Mouse (Mus musculus): Measurements from ENCODE around the gene Hsd3b6.
"Not testable (repeated sequence)": the region's sequence is repeated elsewhere in the genome, so short reads cannot be mapped to it uniquely, and the experiment has no call there.

The Hsd3b6 gene

DNA sequence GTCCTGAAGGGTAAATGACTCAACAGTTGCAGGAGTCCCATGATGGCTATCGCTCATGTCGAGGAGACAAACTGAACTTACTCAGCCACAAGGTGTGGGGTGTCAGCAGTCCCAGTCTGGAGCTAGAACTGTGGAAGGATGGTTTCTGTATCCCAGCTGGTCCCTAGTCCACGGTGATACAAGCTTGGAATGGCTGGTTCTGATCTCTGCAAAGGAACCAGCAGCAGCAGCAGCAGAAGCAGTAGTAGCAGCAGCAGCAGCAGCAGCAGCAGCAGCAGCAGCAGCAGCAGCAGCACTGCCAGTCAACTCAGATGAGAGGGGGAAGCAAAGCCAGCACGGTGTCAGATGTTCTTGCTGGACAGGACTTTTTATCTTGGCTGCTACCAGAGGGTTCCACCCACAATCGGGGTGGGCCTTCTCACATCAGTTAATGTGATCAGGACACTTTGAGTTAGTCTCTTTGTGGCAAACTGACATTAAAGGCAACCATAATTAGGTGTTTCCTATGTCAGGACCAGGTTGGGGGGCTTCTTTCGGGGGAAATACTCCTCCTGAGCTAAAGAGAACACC, at the start of gene Hsd3b6:
Gene Hsd3b6 (minus strand): TSS at position 343 of the 570 bp plus-strand sequence.
- DNase-seq: no peak

DNA sequence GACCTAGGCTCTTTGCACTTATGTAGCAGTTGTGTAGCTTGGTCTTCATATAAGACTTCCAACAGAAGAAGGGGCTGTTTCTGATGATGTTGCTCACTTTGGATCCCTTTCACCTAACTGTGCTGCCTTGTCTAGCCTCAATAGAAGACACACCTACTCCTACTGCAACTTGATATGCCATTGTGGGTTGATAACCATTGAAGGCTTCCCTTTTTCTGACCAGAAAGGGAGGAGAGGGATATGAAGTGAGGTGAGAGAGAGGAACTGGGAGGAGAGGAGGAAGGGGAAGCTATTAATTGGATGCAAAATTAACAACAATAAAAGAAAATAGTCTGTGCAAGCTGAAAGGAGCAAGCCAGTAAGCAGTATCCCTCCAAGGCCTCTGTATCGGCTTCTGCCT, 48.6 kb upstream of the Hsd3b6 start:
- no peak for DNase-seq

DNA sequence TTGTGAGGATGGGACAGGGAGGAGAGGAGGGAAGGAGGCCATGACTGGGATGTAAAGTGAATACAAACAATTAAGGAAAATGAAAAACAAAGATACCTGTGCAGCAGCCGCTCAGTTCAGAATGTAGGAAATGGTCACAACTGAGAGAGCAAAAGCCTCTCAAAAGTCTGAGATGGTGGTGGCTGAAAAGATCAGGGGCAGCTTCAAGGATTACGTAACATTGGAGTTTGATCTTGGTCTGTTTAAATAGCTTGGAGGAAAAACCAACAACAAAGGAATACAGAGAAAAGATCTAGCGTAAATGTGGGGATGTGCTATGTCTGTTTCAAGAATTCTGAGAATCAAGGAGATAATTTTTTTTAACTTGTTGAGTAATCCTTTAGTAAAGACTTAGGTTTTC, 45.3 kb upstream of the Hsd3b6 start, which contains the start of gene Hsd3b1:
Gene Hsd3b1 (minus strand): TSS at position 219 of the 400 bp plus-strand sequence.
- DNase-seq: no peak

DNA sequence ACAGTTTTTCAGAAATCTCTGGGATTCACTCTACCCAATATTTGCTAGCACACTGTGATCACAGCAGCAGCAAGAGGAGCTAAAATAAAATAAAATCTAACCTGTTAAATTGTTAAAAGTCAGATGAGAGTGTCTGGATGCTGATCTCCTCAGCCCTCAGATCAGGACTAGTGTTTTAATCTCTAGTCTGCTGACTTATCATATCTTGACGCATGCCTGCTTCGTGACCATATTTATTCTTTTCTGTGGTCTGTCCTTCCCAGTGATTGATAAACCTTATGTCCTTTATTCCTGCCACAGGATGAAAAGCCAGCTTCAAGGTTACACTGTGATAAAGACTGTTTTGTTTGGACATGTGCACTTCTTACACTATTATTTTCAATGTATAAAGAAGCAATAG, 43.8 kb upstream of the Hsd3b6 start:
- no peak for DNase-seq

DNA sequence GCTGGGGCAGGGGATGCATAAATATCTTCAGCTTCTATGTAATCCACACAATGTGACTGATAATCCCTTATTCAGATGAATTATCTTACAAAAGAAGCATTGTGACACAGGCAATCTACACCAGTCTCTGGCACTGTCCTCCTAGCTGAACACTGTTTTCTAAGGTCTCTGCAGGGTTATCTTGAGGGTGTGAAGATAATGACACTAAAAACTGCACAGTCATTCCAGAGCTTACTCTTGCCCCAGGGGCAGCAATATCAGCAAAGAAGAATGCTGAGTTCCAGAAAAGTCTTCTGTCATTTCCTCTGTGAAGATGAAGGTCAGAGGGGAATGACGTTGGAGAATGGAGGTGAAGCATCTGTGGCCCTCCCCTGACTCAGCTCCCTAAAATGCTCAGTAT, 42.6 kb upstream of the Hsd3b6 start:
- DNase-seq: no peak

DNA sequence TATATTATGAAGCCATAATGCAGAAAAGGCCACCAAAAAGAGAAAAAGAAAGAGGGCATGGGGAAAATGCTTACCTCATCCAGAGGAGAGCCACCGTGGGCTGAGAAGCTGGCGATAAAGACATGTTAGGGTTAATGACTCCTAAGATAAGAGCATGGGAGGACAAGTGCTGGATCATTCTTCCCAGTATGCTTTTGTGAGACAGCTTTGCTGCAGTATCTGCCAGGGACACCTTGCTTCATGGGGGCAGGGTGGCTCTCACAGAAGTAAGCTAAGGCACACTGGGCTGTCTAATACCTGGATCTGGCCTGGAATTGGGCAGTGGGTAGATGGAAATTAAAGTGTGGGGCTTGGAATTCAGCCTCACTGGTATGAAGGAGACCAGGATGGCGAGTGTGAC, 40.9 kb upstream of the Hsd3b6 start:
- DNase-seq: peak; percentile 75

DNA sequence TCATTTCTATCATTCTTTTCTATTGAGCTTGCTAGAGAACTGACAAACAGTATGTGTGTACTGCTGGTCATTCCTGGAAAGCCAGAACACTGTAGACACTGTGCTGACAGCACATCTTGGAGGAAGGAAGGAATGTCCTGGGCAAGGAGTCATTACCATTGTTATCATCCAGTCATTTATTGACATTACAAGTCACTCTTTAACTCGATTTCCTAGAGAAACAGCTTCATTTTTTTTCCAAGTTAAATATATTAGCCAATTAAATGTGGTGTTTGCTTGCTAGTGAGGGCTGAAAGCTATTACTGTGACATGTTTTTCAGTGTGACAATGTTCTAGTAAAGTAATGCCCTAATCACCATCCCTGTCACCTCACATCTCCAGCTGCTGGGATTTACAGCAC, 39.4 kb upstream of the Hsd3b6 start:
- DNase-seq: no peak

DNA sequence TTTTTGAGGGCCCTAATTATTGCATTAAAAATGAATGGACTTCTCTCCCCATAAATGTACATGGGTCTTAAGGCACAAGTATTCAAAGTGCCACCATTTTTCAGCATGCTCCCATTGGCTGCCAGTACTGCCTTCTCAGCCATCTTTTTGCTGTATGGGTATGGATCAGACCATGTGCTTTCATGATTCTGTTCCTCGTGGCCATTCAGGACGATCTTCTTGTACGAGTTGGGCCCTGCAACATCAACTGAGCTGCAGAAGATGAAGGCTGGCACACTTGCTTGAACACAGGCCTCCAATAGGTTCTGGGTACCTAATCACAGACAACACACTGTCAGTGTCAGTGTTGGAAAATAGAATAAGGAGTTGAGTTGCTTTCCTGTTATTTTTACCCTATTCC, 38.8 kb upstream of the Hsd3b6 start:
- peak; percentile 68 for DNase-seq

DNA sequence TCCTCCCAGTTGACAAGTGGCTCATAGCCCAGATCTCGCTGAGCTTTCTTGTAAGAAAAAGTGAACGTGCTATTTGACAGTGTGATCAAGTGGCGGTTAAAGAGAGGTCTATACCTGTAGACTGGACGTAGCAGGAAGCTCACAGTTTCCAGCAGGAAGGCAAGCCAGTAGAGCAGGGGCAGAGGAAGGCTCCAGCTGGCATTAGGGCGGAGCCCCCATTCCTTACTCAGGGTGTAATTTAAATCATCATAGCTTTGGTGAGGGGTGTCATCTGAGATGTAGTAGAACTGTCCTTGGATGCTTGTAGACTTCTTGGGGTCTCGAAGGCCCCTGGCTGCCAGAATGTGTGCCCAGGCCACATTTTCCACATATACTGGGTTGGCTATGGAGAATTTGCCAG, 38.4 kb upstream of the Hsd3b6 start:
- DNase-seq: peak; percentile 64

DNA sequence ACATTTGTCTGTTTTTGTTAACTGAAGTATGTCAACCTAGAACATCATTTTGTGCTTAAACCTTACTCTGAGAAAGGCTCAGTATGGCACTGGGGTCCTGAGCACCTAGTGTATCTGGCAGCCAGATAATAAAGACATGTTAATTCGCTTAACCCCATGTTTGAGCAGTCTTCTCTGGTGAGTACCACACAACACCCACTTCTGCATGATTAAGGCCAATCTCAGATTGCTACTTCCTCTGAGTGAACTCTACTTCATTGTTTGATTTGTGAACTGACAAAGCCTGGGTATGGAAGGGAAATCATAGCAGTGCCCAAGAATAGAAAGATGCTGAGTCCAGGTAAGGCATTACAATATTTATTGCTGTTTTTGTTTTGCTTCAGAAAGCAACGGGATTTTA, 37.6 kb upstream of the Hsd3b6 start:
- no peak for DNase-seq

DNA sequence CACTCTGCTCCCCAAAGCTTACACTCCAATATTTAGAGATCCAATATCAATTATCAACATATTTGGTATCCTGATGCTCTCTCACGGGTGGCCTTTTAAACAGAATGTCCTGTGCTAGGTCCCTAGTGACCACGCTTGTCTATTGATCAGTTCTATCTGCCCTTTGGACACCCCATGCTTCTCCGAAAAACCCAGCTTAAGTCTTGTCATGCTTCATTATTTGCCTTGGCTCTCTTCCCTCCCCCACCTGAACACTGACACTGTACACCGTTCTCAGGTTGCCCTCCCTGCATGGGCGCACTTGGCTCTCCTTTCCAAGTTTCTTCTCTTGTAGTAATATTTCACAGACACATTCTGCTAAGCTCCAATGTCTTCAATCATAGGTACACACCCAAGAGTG, 36.0 kb upstream of the Hsd3b6 start:
- DNase-seq: no peak

DNA sequence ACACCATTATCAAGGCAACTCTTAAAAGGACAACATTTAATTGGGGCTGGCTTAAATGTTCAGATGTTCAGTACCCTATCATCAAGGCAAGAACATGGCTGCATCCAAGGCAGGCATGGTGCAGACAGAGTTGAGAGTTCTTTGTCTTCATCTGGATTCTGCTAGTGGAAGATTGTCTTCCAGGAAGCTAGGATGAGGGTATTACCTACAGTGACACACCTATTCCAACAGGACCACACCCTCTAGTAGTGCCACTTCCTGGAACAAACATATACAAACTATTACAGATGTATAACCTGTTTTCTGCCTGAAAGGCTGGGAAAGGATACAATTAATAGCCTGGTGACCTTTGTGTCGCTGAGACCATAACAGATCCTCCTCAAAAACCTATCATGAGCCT, 34.7 kb upstream of the Hsd3b6 start:
- DNase-seq: no peak

DNA sequence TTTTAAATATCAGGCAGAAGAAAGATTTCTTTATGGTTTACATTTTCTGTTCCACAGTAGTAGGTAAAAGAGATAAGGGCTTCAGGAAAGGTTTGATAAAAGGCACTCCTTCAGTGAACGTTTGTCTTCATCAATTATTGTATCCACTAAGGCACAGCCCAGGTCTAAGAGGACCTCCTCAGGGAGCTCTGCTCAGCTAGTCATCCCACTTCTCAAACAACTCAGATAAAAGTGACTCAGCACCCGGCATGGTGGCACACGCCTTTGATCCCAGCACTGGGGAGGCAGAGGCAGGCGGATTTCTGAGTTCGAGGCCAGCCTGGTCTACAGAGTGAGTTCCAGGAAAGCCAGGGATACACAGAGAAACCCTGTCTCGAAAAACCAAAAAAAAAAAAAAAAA, 1.6 kb downstream of the Hsd3b6 start:
- not testable (repeated sequence) for DNase-seq

DNA sequence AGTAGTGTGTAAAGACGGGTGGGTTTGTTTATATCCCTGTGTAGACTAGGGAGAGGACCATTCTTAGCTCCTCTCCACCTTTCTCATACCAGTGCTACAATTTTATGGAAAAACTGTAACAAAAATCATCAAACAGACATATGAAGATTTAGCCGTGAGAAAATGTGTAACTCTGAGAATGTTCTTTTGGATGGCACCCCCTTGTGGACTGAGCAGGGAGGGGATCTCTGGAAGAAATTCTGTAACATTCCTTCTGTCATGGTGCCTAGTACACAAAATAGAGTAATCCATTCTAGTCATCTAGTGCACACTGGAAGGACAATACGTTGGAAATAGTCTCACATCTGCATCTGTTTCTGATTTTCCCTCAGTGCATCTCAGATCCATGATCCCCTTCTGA, 9.2 kb downstream of the Hsd3b6 start:
- DNase-seq: not testable (repeated sequence)

DNA sequence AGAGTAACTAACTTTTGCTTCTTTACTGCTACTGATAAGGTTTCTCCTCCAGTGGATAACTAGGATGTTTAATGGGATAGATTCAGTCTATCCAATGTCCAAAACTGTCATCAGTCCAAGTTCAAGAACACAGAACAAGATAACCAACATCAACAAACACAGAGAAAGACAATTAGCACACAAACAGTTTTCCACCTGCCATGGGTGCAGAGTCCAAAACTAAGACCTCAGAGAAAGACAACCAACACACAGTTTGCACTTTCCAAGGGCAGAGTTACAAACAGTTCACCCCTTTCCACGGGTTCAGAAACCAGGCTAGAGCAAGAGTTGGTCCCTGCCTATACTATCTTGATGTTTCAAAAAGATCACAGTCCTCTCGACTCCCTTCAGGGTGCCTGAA, 27.7 kb downstream of the Hsd3b6 start:
- DNase-seq: no peak

DNA sequence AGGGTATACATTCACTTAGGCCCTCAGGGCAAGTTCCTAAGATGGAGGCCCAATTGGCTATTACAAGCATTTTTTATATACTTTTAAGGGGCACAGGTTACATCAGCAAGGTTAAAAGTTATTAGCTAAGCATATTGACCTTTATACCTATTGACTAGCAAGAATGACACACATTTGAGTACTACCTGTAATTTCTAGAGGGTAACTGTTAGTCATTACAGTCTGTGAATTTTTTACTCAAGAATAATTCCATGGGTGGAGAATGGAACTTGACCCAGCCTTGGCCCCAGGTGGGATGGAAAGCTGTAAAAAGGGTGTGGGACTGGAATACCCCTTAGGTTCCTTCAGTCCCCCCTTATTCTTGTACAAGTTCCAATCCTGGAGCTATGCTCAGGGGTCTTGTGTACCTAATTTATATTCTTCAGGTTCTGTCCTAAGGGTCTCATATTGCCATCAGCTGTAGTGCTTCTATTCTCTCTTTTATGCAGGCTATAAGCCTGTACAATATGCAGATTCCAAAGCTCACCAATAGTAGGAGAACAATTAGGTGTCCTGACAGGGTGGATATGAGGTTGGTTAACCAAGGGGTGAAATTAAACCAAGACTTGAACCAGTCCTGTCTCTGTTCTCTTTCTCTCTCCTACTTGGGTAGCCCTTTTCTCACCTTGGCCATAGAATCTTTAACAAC, 31.9 kb downstream of the Hsd3b6 start:
- DNase-seq: no peak

DNA sequence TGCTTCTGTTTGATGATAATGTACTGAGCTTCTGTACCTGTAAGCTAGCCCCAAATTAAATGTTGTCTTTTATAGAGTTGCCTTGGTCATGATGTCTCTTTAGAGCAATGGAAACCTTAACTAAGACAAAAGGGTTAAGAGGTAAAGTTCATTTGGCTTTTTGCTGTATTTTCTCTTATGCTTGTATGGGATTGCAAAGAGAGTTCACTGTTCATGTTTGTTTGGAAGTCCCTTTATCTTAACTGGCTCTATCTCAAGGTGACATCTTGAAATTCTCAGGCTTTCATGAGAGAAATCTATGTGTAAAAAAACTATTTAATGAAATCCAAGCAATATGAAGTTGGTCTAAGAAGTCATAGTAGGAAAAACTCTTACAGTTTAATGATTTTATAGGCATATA, 33.3 kb downstream of the Hsd3b6 start:
- no peak for DNase-seq

DNA sequence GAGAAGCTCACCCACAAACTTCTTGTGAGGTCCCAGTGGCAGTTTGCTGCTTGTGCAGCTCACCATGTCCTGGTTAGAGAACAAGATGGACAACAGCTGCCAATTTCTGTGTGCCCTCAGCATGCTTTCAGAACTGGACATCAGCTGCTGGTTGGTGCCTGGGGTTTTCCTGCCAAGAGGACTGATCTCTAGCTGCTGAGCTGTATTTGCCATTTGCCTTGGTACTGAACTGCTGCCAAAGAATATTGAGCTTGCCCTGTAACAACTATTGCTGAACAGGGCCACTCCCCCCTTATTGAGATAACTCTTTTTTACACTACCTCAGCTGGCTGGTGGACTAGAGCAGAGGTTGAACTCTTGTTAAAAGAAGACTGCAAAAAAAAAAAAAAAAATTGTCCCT, 50.1 kb downstream of the Hsd3b6 start:
- peak; percentile 95 for DNase-seq

DNA sequence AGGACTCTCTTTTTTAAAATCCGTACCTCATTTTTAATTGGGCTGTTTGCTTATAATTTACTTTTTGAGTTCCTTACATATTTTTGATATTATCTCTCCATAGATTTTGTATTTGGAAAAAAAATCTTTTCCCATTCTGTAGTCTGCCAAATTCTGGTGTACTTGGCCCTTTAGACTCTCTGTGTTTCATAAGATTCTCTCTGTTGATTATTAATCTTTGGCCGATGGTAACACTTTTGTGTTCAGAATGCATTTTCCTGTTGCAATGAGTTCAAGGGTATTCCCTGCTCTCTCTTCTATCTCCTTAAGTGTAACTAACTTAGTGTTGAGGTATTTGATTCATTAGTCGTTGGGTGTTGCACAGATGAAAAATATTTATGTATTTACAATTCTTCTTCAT, 57.4 kb downstream of the Hsd3b6 start:
- no peak for DNase-seq

All from heart, adult 11 months (tissue).